Mouse (Mus musculus) urinary bladder, postnatal 14 days (tissue): ENCODE measurements around the gene Jag2.

Experiments
- DNase-seq: peaks from one replicate; pipeline ENCODE4 v3.0.0; 2021; ENCODE audit warnings: low spot score

Jag2 gene

GRCm38 (mm10) chr12:112868178-112869087 lies 61.1 kb downstream of the Jag2 start, which contains the start of gene Gpr132:
TSS of gene Gpr132 (minus strand) at chr12:112868228.
- peak; percentile 78 for DNase-seq

GRCm38 (mm10) chr12:112867106-112867674 lies 62.4 kb downstream of the Jag2 start:
- no peak for DNase-seq

DNA sequence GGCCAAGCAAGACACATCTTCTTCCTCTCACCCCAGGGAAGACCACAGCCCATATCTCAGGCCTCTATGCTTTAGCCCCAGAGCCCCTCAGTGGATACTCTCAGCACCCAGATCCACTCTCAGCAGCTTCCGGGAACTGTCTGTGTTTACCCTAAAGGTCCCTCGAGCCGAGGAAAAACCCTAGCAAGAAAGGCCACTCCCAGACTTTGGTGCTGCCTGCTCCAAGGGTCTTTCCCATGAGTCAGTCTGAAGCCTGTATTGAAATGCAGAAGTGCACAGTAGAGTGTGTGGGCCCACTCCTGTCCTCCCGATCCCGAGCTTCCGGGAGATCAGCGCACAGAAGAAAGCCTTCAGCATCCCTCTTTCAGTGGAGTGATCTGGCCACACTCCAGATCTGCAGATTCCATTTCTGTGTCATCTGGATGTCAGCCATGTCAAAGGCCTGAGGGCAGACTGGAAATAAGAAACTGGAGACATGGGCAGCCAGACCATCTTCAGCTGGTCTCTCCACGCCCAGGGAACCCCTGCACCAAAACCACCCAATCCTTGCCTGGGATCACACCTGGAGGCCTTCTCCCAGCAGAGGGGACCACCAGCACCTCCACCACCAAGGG lies 63.0 kb downstream of the Jag2 start:
- DNase-seq: no peak

DNA sequence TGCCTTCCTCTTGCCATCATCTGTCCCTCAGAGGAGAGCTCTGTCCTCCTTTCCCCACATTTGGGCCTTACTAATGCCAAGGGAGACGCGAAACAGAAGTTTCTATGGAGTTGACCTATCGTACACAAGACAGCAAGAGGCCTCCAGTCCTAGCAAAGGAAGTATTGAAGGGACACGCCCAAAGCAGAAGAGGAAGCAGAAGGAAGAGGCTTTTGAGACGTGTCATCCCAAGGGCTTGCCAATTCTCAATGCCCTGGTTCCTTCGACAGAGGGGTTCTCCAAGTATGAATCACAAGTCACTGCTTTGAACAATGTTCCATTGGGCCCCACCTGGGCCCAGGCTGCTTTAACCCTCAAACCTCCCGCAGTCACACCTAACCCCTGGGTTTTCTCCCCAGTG lies 64.8 kb downstream of the Jag2 start:
- DNase-seq: no peak

- no peak for DNase-seq
Measured at GRCm38 (mm10) chr12:112861911-112862321, 67.7 kb downstream of the Jag2 start.

DNA sequence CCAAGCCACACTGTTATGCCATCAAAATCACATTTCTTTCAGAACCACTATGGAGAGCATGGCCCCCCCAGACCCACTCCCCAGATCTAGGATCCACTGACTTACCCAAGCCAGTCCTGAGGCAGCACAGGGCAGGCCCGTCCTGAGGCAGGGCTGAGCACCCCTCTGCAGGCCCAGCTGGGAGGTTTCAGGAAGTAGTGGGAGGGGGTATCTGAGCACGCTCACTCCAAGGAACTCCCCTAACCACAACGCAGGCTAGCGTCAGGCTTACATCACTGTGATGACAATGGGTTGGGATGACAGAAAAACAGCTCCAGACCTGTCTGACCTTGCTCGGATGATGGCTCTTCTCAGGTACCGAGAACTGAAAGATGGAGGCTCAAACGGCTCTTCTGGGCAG lies 68.8 kb downstream of the Jag2 start:
- DNase-seq: no peak

- no peak for DNase-seq
Measured at GRCm38 (mm10) chr12:112859930-112860329, 69.6 kb downstream of the Jag2 start.

GRCm38 (mm10) chr12:112858581-112859336 lies 70.8 kb downstream of the Jag2 start:
- no peak for DNase-seq
